Mouse (Mus musculus): ENCODE results near the gene Psg27. TPM values are rescaled to one million over a fixed set of nuclear protein-coding genes. Genes with fewer than 3 reads are reported as not detected.
"Not testable (repeated sequence)": the region's sequence is repeated elsewhere in the genome, so short reads cannot be mapped to it uniquely, and the experiment has no call there.

Gene Psg27
- total RNA-seq, 1 experiment = not detected

DNA sequence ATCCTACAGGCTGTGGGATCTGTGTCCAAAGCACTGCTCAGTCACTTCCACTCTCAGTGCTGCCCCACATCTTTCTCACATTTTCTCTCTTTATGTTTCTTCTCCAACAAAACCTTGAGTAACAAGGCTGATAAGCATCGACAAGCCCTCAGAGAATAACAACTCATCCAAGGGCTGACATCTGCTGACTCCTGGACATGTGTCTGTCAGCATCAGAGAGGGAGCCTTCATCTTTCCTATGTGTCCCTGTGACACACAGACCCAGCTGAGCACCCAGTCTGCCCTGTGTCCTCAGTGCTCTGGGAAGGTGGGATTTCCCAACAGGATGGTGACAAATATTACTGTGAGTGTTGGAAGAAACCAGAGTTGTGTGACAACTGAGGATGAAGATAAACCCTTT lies 34.9 kb downstream of the Psg27 start, which contains the start of gene Psg25:
Psg25 (minus strand) TSS at position 101 of the 400 bp plus-strand sequence.
- TF ChIP-seq HCFC1 (IDR thresholded peaks at IDR 0.05; ENCODE audit: borderline replicate concordance, insufficient read depth, low read length) (no peak), ZC3H11A (IDR thresholded peaks at IDR 0.05; ENCODE audit: borderline replicate concordance, low read depth, low read length) (no peak), MAFK (IDR thresholded peaks at IDR 0.05; ENCODE audit: insufficient read depth, low read depth, low read length) (no peak), ZNF384 (IDR thresholded peaks at IDR 0.05; ENCODE audit: low read depth, low read length) (no peak), CHD2 (IDR thresholded peaks at IDR 0.05; ENCODE audit: low read depth, low read length) (no peak)
- DNase-seq (ENCODE audit: low read depth, low spot score) = no peak
- no peaks in the 10 kb centered on the region for H3K36me3 ChIP-seq (ENCODE audit: control insufficient read depth, insufficient read depth, low read length, poor library complexity, severe bottlenecking)
- H3K4me1 ChIP-seq (ENCODE audit: control insufficient read depth in 2 of 2, insufficient read depth in 2 of 2, low read length in 2 of 2, poor library complexity in 1 of 2) = peaks cover 0 to 5% of the 10 kb centered on the region in 2 experiments; a peak in 1 of 4 replicates
- no peaks in the 10 kb centered on the region for H3K9me3 ChIP-seq (ENCODE audit: control insufficient read depth, insufficient read depth, low read depth, low read length)
- H3K4me3 ChIP-seq (ENCODE audit: insufficient read depth in 1 of 2, low read depth in 1 of 2, low read length in 2 of 2, poor library complexity in 1 of 2, severe bottlenecking in 1 of 2) = no peak within 1 kb of the TSS
- H3K9ac ChIP-seq (ENCODE audit: insufficient read depth, low read depth, low read length, poor library complexity, severe bottlenecking) = no peak within 1 kb of the TSS
- H3K27ac ChIP-seq (ENCODE audit: insufficient read depth, low read depth, low read length, poor library complexity, severe bottlenecking) = no peak within 1 kb of the TSS
- in situ Hi-C loops (cut with MboI; ENCODE audit: low sequenced_read_pairs in 2 of 2, unreplicated experiment in 2 of 2) = no loop called here

DNA sequence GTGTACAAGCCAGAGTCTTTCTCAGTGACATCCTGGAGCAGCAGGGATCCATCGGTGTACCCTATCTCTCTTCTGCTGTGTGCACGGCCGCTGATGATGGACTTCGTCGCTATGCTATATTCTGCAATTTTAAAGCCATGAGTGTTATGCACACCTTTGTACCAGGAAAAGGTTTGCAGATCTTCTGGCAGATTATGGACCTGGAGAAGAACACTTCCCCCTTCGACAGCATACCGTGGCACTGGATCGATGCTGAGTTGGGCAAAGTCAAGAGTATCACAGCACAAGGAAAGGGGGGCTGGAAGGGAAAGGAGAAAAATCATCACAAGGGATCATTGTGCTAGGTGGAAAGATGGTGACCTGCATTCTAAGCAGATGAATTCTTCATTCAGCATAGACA lies 42.4 kb downstream of the Psg27 start:
- Histone ChIP-seq H3K27ac (ENCODE audit: insufficient read depth, low read depth, low read length, poor library complexity, severe bottlenecking) (no peak overlapping the region), H3K4me1 (ENCODE audit: control insufficient read depth in 2 of 2, insufficient read depth in 2 of 2, low read length in 2 of 2, poor library complexity in 1 of 2) (no peaks in the 10 kb centered on the region), H3K9ac (ENCODE audit: insufficient read depth, low read depth, low read length, poor library complexity, severe bottlenecking) (no peak overlapping the region), H3K4me3 (ENCODE audit: insufficient read depth in 1 of 2, low read depth in 1 of 2, low read length in 2 of 2, poor library complexity in 1 of 2, severe bottlenecking in 1 of 2) (no peak overlapping the region), H3K9me3 (ENCODE audit: control insufficient read depth, insufficient read depth, low read depth, low read length) (no peaks in the 10 kb centered on the region), H3K36me3 (ENCODE audit: control insufficient read depth, insufficient read depth, low read length, poor library complexity, severe bottlenecking) (no peaks in the 10 kb centered on the region)
- TF ChIP-seq CHD2 (IDR thresholded peaks at IDR 0.05; ENCODE audit: low read depth, low read length) = no peak
- TF ChIP-seq ZC3H11A (IDR thresholded peaks at IDR 0.05; ENCODE audit: borderline replicate concordance, low read depth, low read length) = no peak
- no peak for TF ChIP-seq MAFK (IDR thresholded peaks at IDR 0.05; ENCODE audit: insufficient read depth, low read depth, low read length)
- no peak for TF ChIP-seq HCFC1 (IDR thresholded peaks at IDR 0.05; ENCODE audit: borderline replicate concordance, insufficient read depth, low read length)
- TF ChIP-seq ZNF384 (IDR thresholded peaks at IDR 0.05; ENCODE audit: low read depth, low read length) = no peak
- no peak for DNase-seq (ENCODE audit: low read depth, low spot score)
- in situ Hi-C loops (cut with MboI; ENCODE audit: low sequenced_read_pairs in 2 of 2, unreplicated experiment in 2 of 2) = no loop called here

DNA sequence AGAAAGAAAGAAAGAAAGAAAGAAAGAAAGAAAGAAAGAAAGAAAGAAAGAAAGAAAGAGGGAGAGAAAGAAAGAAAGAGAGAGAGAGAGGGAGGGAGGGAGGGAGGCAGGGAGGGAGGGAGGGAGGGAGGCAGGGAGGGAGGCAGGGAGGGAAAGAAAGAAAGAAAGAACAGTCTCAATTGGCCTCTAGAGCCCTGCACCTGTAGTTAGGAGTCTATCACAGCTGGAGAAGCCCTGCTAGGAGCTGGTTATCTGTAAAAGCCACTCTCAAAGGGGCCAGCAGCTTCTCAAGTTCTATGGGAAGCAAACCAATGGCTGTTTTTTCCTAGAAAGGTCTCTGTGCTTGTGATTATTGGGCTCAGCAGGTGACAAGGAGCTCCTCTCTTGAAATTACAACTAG lies 54.3 kb downstream of the Psg27 start:
- H3K9ac ChIP-seq (ENCODE audit: insufficient read depth, low read depth, low read length, poor library complexity, severe bottlenecking); H3K9me3 ChIP-seq (ENCODE audit: control insufficient read depth, insufficient read depth, low read depth, low read length); H3K27ac ChIP-seq (ENCODE audit: insufficient read depth, low read depth, low read length, poor library complexity, severe bottlenecking); DNase-seq (ENCODE audit: low read depth, low spot score); H3K4me3 ChIP-seq (ENCODE audit: insufficient read depth in 1 of 2, low read depth in 1 of 2, low read length in 2 of 2, poor library complexity in 1 of 2, severe bottlenecking in 1 of 2); H3K36me3 ChIP-seq (ENCODE audit: control insufficient read depth, insufficient read depth, low read length, poor library complexity, severe bottlenecking); H3K4me1 ChIP-seq (ENCODE audit: control insufficient read depth in 2 of 2, insufficient read depth in 2 of 2, low read length in 2 of 2, poor library complexity in 1 of 2); in situ Hi-C loops (cut with MboI; ENCODE audit: low sequenced_read_pairs in 2 of 2, unreplicated experiment in 2 of 2): not testable (repeated sequence)

DNA sequence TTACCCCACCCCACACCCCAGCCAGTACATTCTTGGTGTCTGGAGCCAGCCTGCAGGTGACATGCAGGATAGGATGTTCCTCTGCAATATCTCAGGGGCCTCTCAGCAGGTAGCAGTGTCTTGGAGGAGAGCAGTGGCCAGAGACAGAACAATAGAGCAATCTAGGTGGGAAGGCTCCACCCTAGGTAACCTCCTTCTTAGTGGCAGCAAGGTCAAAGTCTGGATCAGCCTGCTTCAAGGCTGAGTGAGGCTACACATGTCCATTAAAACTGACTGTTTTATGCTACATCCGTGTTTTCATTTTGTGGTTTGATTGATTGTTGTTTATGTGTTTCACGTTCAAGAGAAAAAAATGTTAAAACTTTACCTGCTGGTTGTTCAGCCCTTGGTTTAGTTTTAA lies 54.7 kb downstream of the Psg27 start:
- H3K27ac ChIP-seq (ENCODE audit: insufficient read depth, low read depth, low read length, poor library complexity, severe bottlenecking); in situ Hi-C loops (cut with MboI; ENCODE audit: low sequenced_read_pairs in 2 of 2, unreplicated experiment in 2 of 2); H3K9me3 ChIP-seq (ENCODE audit: control insufficient read depth, insufficient read depth, low read depth, low read length); DNase-seq (ENCODE audit: low read depth, low spot score); H3K4me3 ChIP-seq (ENCODE audit: insufficient read depth in 1 of 2, low read depth in 1 of 2, low read length in 2 of 2, poor library complexity in 1 of 2, severe bottlenecking in 1 of 2); H3K4me1 ChIP-seq (ENCODE audit: control insufficient read depth in 2 of 2, insufficient read depth in 2 of 2, low read length in 2 of 2, poor library complexity in 1 of 2); H3K36me3 ChIP-seq (ENCODE audit: control insufficient read depth, insufficient read depth, low read length, poor library complexity, severe bottlenecking); H3K9ac ChIP-seq (ENCODE audit: insufficient read depth, low read depth, low read length, poor library complexity, severe bottlenecking): not testable (repeated sequence)

DNA sequence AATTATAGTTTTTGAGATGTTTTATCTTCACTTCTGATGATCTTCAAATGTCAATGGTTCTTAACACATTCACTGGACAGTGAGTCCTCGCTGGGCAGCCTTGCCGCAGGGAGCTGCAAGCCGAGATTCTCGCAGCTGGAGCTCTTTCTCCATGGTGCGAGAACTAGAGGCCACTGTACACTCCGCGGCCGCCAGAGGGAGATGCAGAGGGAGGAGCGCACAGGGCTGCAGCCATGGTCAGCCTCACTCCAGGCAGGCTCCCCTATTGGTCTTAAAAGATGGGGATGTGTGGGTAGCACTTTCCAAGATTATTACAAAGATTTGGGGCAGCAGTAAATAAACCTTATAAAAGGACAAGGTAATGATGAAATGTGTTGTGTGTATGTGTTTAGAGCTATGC lies 55.6 kb downstream of the Psg27 start:
- Histone ChIP-seq H3K27ac (ENCODE audit: insufficient read depth, low read depth, low read length, poor library complexity, severe bottlenecking) (no peak overlapping the region), H3K4me3 (ENCODE audit: insufficient read depth in 1 of 2, low read depth in 1 of 2, low read length in 2 of 2, poor library complexity in 1 of 2, severe bottlenecking in 1 of 2) (no peak overlapping the region), H3K36me3 (ENCODE audit: control insufficient read depth, insufficient read depth, low read length, poor library complexity, severe bottlenecking) (no peaks in the 10 kb centered on the region), H3K9ac (ENCODE audit: insufficient read depth, low read depth, low read length, poor library complexity, severe bottlenecking) (no peak overlapping the region), H3K4me1 (ENCODE audit: control insufficient read depth in 2 of 2, insufficient read depth in 2 of 2, low read length in 2 of 2, poor library complexity in 1 of 2) (no peaks in the 10 kb centered on the region), H3K9me3 (ENCODE audit: control insufficient read depth, insufficient read depth, low read depth, low read length) (no peaks in the 10 kb centered on the region)
- in situ Hi-C loops (cut with MboI; ENCODE audit: low sequenced_read_pairs in 2 of 2, unreplicated experiment in 2 of 2) = no loop called here
- DNase-seq (ENCODE audit: low read depth, low spot score) = no peak
- TF ChIP-seq HCFC1 (IDR thresholded peaks at IDR 0.05; ENCODE audit: borderline replicate concordance, insufficient read depth, low read length) = no peak

Other genes with a start within 250 kb of the Psg27 start
- gene Psg18, start 212.3 kb downstream of the Psg27 start, total RNA-seq (2012; rRNA removed) = not detected in 2 replicates
- gene Psg28, start 135.3 kb downstream of the Psg27 start, total RNA-seq (2012; rRNA removed) = not detected in 2 replicates
- not detected in 2 replicates for gene Psg26, start 83.1 kb downstream of the Psg27 start, total RNA-seq (2012; rRNA removed)
- gene Psg25, start 35.0 kb downstream of the Psg27 start, total RNA-seq (2012; rRNA removed) = not detected in 2 replicates
- gene Psg23, start 49.2 kb upstream of the Psg27 start, total RNA-seq (2012; rRNA removed) = 0.13 and 0.16 TPM in 2 replicates
- not detected in 2 replicates for gene Psg21, start 89.4 kb upstream of the Psg27 start, total RNA-seq (2012; rRNA removed)
- not detected in 2 replicates for gene Psg20, start 118.9 kb upstream of the Psg27 start, total RNA-seq (2012; rRNA removed)
- gene Psg22, start 150.8 kb upstream of the Psg27 start, total RNA-seq (2012; rRNA removed) = not detected in 2 replicates
- gene Psg19, start 231.2 kb upstream of the Psg27 start, total RNA-seq (2012; rRNA removed) = not detected in 2 replicates